Comparison of ENCODE assay signal across 9 mouse cellular contexts in the genomic region with DNA sequence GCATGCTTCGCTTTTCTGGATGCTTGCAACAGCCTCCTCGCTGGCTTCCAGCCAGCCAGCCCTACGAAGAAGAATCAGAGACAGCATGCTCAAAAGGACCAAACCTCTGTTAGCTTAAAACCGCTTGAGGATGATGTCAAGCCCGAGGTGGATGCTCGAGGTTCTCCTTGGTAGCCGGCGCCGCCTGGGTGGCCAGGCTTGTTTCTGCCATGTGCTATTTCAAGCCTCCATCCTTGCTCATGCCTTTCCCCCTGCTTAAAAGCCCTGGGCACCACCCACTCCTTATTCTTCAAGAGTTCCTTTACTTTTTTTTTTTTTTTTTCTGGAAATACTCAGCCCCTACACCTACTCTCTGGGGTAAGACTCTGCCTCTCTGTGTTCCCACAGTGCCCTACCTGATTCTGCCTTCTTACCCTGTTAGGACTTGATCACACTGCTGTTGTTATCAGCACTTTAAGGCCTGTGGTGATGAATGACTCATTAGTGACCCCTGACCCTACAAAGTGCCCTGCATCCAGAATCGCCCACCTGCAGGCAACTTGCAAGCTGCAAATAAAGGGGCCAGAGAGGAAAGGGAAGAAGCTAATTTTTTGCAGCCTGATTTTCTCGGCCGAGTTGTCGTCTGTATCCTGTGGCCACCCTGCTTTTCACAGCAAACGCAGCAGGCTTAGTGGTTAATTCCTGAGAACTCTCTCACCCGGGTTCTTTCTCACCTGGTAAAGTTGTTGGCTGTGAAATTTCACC. TPM values are rescaled to one million over a fixed set of nuclear protein-coding genes. Genes with fewer than 3 reads are reported as not detected.
A peak's percentile ranks its signal among the peaks of the same experiment; 100 is the strongest.
DNase-seq lines count a peak whose midpoint lies in the region; ATAC-seq lines count a peak whose summit lies in the region.
"Had no signal": no experiment of that assay in that cellular context is flagged by ENCODE, and none has a peak within 500 bp of the region (broad histone marks: within the 10 kb centered on the region; RNA-seq: fewer than 3 reads in every experiment).

No protein-coding gene starts in this region.

- H3K27me3 ChIP-seq in midbrain, embryonic 11.5 days (ENCODE audit: control insufficient read depth, insufficient read depth, low read length): no peaks in the 10 kb centered on the region

- H3K27ac ChIP-seq in midbrain, embryonic 11.5 days (ENCODE audit: low read depth, low read length): no peak overlapping the region
- H3K27ac ChIP-seq: macrophage had no signal

- DNase-seq in layer of hippocampus, adult 9-11 months: peak; percentile 18
- DNase-seq in layer of hippocampus, postnatal 36 days: no peak
- peak; percentile 27 to 35 for DNase-seq in cerebellum, postnatal 36 days
- DNase-seq in frontal cortex, postnatal 36 days (ENCODE audit: low spot score in 2 of 2): peak; percentile 54 to 72
- DNase-seq in kidney, postnatal 14 days: peak; percentile 41
- DNase-seq in midbrain, embryonic 11.5 days (ENCODE audit: low spot score, missing footprints): peak; percentile 90
- DNase-seq in thymus, postnatal 14 days: no peak
- DNase-seq in spleen, postnatal 36 days (ENCODE audit: low spot score in 2 of 2): no peak

- no peak for ATAC-seq in midbrain, embryonic 11.5 days (ENCODE audit: low FRiP score)

- no peaks in the 10 kb centered on the region for H3K36me3 ChIP-seq in midbrain, embryonic 11.5 days (ENCODE audit: control insufficient read depth, insufficient read depth, low read length)

- peaks cover 24% of the 10 kb centered on the region for H3K4me1 ChIP-seq in midbrain, embryonic 11.5 days (ENCODE audit: control insufficient read depth, insufficient read depth, low read length)

- no peaks in the 10 kb centered on the region for H3K9me3 ChIP-seq in midbrain, embryonic 11.5 days (ENCODE audit: control insufficient read depth, low read length)

- H3K4me2 ChIP-seq in midbrain, embryonic 11.5 days: peak overlapping the region; percentile 49

- H3K9ac ChIP-seq in midbrain, embryonic 11.5 days (ENCODE audit: low read length): peak overlapping the region; percentile 27; the same call in 1 of the 2 replicates

- H3K4me3 ChIP-seq in midbrain, embryonic 11.5 days (ENCODE audit: low read depth, low read length): peak overlapping the region; percentile 27

- 4% methylated on average over 15 of the region's 15 CpGs for WGBS in midbrain, embryonic 11.5 days

RNA-seq across cellular contexts. Expression of a gene that starts 52.4 kb away (rescaled TPM):
- total RNA-seq in layer of hippocampus, postnatal 36 days (2021): under 1 TPM in 1 of 2 experiments, not detected in 1; 0.40 TPM
- 1.6 and 1.9 TPM in 2 replicates for polyA plus RNA-seq in midbrain, embryonic 11.5 days (2014; fragmentation: Nextera tagmentation; extraction: Ambion mirVana)
- polyA plus RNA-seq: macrophage had no signal

RNA-seq across cellular contexts. Expression of a gene that starts 54.6 kb away (rescaled TPM):
- total RNA-seq in layer of hippocampus, postnatal 36 days (2021): 10 to 100 TPM; 67.8 to 72.1 TPM
- polyA plus RNA-seq in midbrain, embryonic 11.5 days (2014; fragmentation: Nextera tagmentation; extraction: Ambion mirVana): 7.6 and 8.3 TPM in 2 replicates

Comparison
In these comparisons a context has a peak if more than half of its experiments do, and no peak if none do; other contexts are left out.
1. DNase-seq: peak in layer of hippocampus, adult 9-11 months (single experiment), cerebellum, postnatal 36 days (2 of 2), frontal cortex, postnatal 36 days (2 of 2), kidney, postnatal 14 days (single experiment) and midbrain, embryonic 11.5 days (single experiment); none in layer of hippocampus, postnatal 36 days (0 of 2), thymus, postnatal 14 days (single experiment) and spleen, postnatal 36 days (0 of 2).